Mouse (Mus musculus) fat pad, adult 2 months (tissue): ENCODE measurements around the gene Hspa1b.
"Not testable (repeated sequence)": the region's sequence is repeated elsewhere in the genome, so short reads cannot be mapped to it uniquely, and the experiment has no call there.

Experiments used
- DNase-seq: peaks from one replicate; pipeline ENCODE4 v3.0.0-alpha.2; 2011; ENCODE audit warnings: low read depth, low spot score; ENCODE audit errors: extremely low read depth

The Hspa1b gene

GRCm38 (mm10) chr17:34982328-34982727, 23.3 kb upstream of the Hspa1b start:
- DNase-seq = no peak

- no peak for DNase-seq
These were observed 22.7 kb upstream of the Hspa1b start, which contains the start of gene Lsm2 for GRCm38 (mm10) chr17:34981690-34982180. Gene Lsm2 (plus strand): TSS chr17:34981862.

GRCm38 (mm10) chr17:34980655-34981054, 21.6 kb upstream of the Hspa1b start:
- no peak for DNase-seq

GRCm38 (mm10) chr17:34979631-34980030, 20.6 kb upstream of the Hspa1b start:
- DNase-seq = no peak

GRCm38 (mm10) chr17:34978239-34978638, 19.2 kb upstream of the Hspa1b start:
- no peak for DNase-seq

GRCm38 (mm10) chr17:34977000-34977399, 18.0 kb upstream of the Hspa1b start:
- no peak for DNase-seq

GRCm38 (mm10) chr17:34975581-34976492, 16.8 kb upstream of the Hspa1b start:
- no peak for DNase-seq

- not testable (repeated sequence) for DNase-seq
These were observed 13.2 kb upstream of the Hspa1b start, which contains the start of the genes Hspa1a and Hspa1l for GRCm38 (mm10) chr17:34972069-34972749. Gene Hspa1a (minus strand): TSS chr17:34972156. Gene Hspa1l (plus strand): TSS chr17:34972703.

GRCm38 (mm10) chr17:34971694-34972068, 12.6 kb upstream of the Hspa1b start:
- DNase-seq = not testable (repeated sequence)

GRCm38 (mm10) chr17:34970850-34971249, 11.8 kb upstream of the Hspa1b start:
- DNase-seq = not testable (repeated sequence)

GRCm38 (mm10) chr17:34969822-34970221, 10.8 kb upstream of the Hspa1b start, which contains the start of gene Gm20481:
Gene Gm20481 (plus strand): TSS chr17:34969912.
- DNase-seq = not testable (repeated sequence)

- DNase-seq = no peak
These were observed 6.6 kb upstream of the Hspa1b start for GRCm38 (mm10) chr17:34965627-34966026.

GRCm38 (mm10) chr17:34964640-34965049, 5.6 kb upstream of the Hspa1b start:
- DNase-seq = peak; percentile 94

- DNase-seq = no peak
These were observed 3.8 kb upstream of the Hspa1b start for GRCm38 (mm10) chr17:34962841-34963240.

GRCm38 (mm10) chr17:34962125-34962524, 3.1 kb upstream of the Hspa1b start:
- DNase-seq = no peak

GRCm38 (mm10) chr17:34960702-34961493, 1.9 kb upstream of the Hspa1b start:
- DNase-seq = peak; percentile 94

- no peak for DNase-seq
These were observed 960 bp upstream of the Hspa1b start for GRCm38 (mm10) chr17:34959881-34960515.

- DNase-seq = not testable (repeated sequence)
These were observed 306 bp downstream of the Hspa1b start for GRCm38 (mm10) chr17:34958734-34959129.

GRCm38 (mm10) chr17:34957966-34958365, 1.1 kb downstream of the Hspa1b start:
- DNase-seq = not testable (repeated sequence)

GRCm38 (mm10) chr17:34957291-34957690, 1.7 kb downstream of the Hspa1b start:
- not testable (repeated sequence) for DNase-seq
